Mouse (Mus musculus) lung, postnatal 0 days (tissue): ENCODE measurements around the gene Sost. TPM values are rescaled to one million over a fixed set of nuclear protein-coding genes. Genes with fewer than 3 reads are reported as not detected.

Experiments used
- ATAC-seq: fragments of 200-750 bp; cut with Nextera tagmentation; 2 replicates; pipeline ENCODE4 v1.8.0; 2017; ENCODE audit warnings: moderate library complexity
- DNase-seq: peaks from one replicate; pipeline ENCODE4 v3.0.0-alpha.2; 2016; ENCODE audit warnings: low spot score
- H3K27ac ChIP-seq: fragments of 300-500 bp; sonication (generic); 2 replicates; pipeline ENCODE4 v1.5.1; 2014; ENCODE audit warnings: antibody characterized with exemption, mild to moderate bottlenecking, low read length, mixed read lengths
- H3K27me3 ChIP-seq: fragments of 300-500 bp; sonication (generic); replicated peaks from 2 replicates; pipeline ENCODE4 v1.6.1; 2014; ENCODE audit warnings: low read length, mixed read lengths; ENCODE audit not compliant: insufficient read depth
- H3K36me3 ChIP-seq: fragments of 300-500 bp; sonication (generic); 2 replicates; pipeline ENCODE4 v1.6.1; 2014; ENCODE audit warnings: low read length, mixed read lengths; ENCODE audit not compliant: insufficient read depth
- H3K4me1 ChIP-seq: fragments of 300-500 bp; sonication (generic); 2 replicates; pipeline ENCODE4 v1.6.1; 2014; ENCODE audit warnings: antibody characterized with exemption, low read depth, low read length, mixed read lengths; ENCODE audit not compliant: insufficient read depth
- H3K4me2 ChIP-seq: fragments of 300-500 bp; sonication (generic); replicated peaks from 2 replicates; pipeline ENCODE4 v1.6.1; 2014; ENCODE audit warnings: low read depth, mild to moderate bottlenecking, low read length, moderate library complexity, mixed read lengths
- H3K4me3 ChIP-seq: fragments of 300-500 bp; sonication (generic); 2 replicates; pipeline ENCODE4 v1.5.1; 2014; ENCODE audit warnings: low read depth, low read length
- H3K9ac ChIP-seq: fragments of 300-500 bp; sonication (generic); replicated peaks from 2 replicates; pipeline ENCODE4 v1.6.1; 2014; ENCODE audit warnings: low read depth, mild to moderate bottlenecking
- H3K9me3 ChIP-seq: fragments of 300-500 bp; sonication (generic); 2 replicates; pipeline ENCODE4 v1.6.1; 2016; ENCODE audit warnings: low read length, mixed read lengths
- CTCF ChIP-seq: IDR thresholded peaks from 2 replicates; pipeline ENCODE4 v1.5.1; 2016; ENCODE audit warnings: antibody characterized with exemption, mild to moderate bottlenecking
- EP300 ChIP-seq: IDR thresholded peaks from 2 replicates; pipeline ENCODE4 v1.6.1; 2016; ENCODE audit warnings: antibody characterized with exemption, mild to moderate bottlenecking, control low read depth
- WGBS: fragments of 180-500 bp; shearing (Covaris S2); extraction: QIAGEN DNeasy Blood & Tissue Kit; methylation state at CpG from one replicate; pipeline ENCODE4 v1.1.7; 2014; 5-methylcytosine and 5-hydroxymethylcytosine counted together
- polyA plus RNA-seq: library from polyadenylated mRNA; unstranded; fragments of >200 nt; fragmentation: Nextera tagmentation; extraction: Ambion mirVana; gene quantifications from 2 replicates; pipeline ENCODE4 v1.2.1, GENCODE M21; 2015

The Sost gene
- polyA plus RNA-seq, 1 experiment from 2014 or later, result not detected

GRCm38 (mm10) chr11:101995938-101996337 is 29.1 kb upstream of the Sost start:
- 78% methylated on average over 7 of the region's 7 CpGs for WGBS

GRCm38 (mm10) chr11:101994100-101994499 is 27.3 kb upstream of the Sost start:
- Histone ChIP-seq H3K4me2 (no peak overlapping the region), H3K9ac (no peak overlapping the region), H3K4me1 (no peaks in the 10 kb centered on the region), H3K9me3 (no peaks in the 10 kb centered on the region), H3K4me3 (no peak overlapping the region), H3K27ac (no peak overlapping the region), H3K27me3 (no peaks in the 10 kb centered on the region), H3K36me3 (no peaks in the 10 kb centered on the region)
- DNase-seq (peak; percentile 31), ATAC-seq (no peak)
- WGBS, result 48% methylated on average over 8 of the region's 8 CpGs
- no peak for TF ChIP-seq CTCF
- no peak for TF ChIP-seq EP300

More at GRCm38 (mm10) chr11:101995938-101996337, 29.1 kb upstream of the Sost start:
- no peak overlapping the region for H3K4me3 ChIP-seq
- no peaks in the 10 kb centered on the region for H3K4me1 ChIP-seq
- no peak overlapping the region for H3K4me2 ChIP-seq
- no peak overlapping the region for H3K9ac ChIP-seq
- H3K27me3 ChIP-seq, result no peaks in the 10 kb centered on the region
- no peaks in the 10 kb centered on the region for H3K9me3 ChIP-seq
- ATAC-seq, result no peak
- no peaks in the 10 kb centered on the region for H3K36me3 ChIP-seq
- no peak for TF ChIP-seq CTCF
- TF ChIP-seq EP300, result no peak
- DNase-seq, result no peak
- H3K27ac ChIP-seq, result no peak overlapping the region

- no peak for TF ChIP-seq EP300
- Histone ChIP-seq H3K9me3 (no peaks in the 10 kb centered on the region), H3K36me3 (no peaks in the 10 kb centered on the region), H3K27me3 (no peaks in the 10 kb centered on the region), H3K4me1 (no peaks in the 10 kb centered on the region), H3K4me3 (no peak overlapping the region), H3K27ac (no peak overlapping the region), H3K4me2 (no peak overlapping the region), H3K9ac (no peak overlapping the region)
- ATAC-seq (no peak), DNase-seq (no peak)
- WGBS, result 90% methylated on average over 7 of the region's 7 CpGs
These were observed 25.6 kb upstream of the Sost start for GRCm38 (mm10) chr11:101992411-101992810.

- TF ChIP-seq CTCF (no peak), EP300 (no peak)
- Histone ChIP-seq H3K4me2 (no peak overlapping the region), H3K27ac (no peak overlapping the region), H3K4me3 (no peak overlapping the region), H3K27me3 (no peaks in the 10 kb centered on the region), H3K9ac (no peak overlapping the region), H3K9me3 (no peaks in the 10 kb centered on the region), H3K4me1 (no peaks in the 10 kb centered on the region), H3K36me3 (no peaks in the 10 kb centered on the region)
- DNase-seq (no peak), ATAC-seq (no peak)
- WGBS, result 46% methylated on average over 3 of the region's 3 CpGs
These were observed 25.0 kb upstream of the Sost start for GRCm38 (mm10) chr11:101991813-101992212.

- Histone ChIP-seq H3K4me3 (no peak overlapping the region), H3K9ac (no peak overlapping the region), H3K4me1 (no peaks in the 10 kb centered on the region), H3K27ac (no peak overlapping the region), H3K36me3 (no peaks in the 10 kb centered on the region), H3K4me2 (no peak overlapping the region), H3K9me3 (no peaks in the 10 kb centered on the region), H3K27me3 (0 out of 2 replicates have a peak, but pooled peaks cover 4% of the 10 kb centered on the region)
- no peak for ATAC-seq
- TF ChIP-seq CTCF, result no peak
- TF ChIP-seq EP300, result no peak
- no peak for DNase-seq
- WGBS, result 90% methylated on average over 3 of the region's 3 CpGs
These were observed 23.4 kb upstream of the Sost start for GRCm38 (mm10) chr11:101990244-101990643.

- ATAC-seq, result no peak
- TF ChIP-seq CTCF, result no peak
- TF ChIP-seq EP300, result no peak
- 84% methylated on average over 3 of the region's 3 CpGs for WGBS
These were observed 20.1 kb upstream of the Sost start, which contains the start of gene Dusp3 for GRCm38 (mm10) chr11:101986913-101987312. Gene Dusp3 (minus strand): TSS chr11:101987013.

GRCm38 (mm10) chr11:101985990-101986389 is 19.2 kb upstream of the Sost start:
- H3K4me2 ChIP-seq, result no peak overlapping the region; the same call in 1 of the 2 replicates
- no peak overlapping the region for H3K4me3 ChIP-seq
- H3K36me3 ChIP-seq, result peaks cover 2% of the 10 kb centered on the region; the same call in 1 of the 2 replicates
- TF ChIP-seq CTCF (peak; percentile 94), EP300 (no peak)
- no peaks in the 10 kb centered on the region for H3K9me3 ChIP-seq
- no peaks in the 10 kb centered on the region for H3K4me1 ChIP-seq
- ATAC-seq (no peak), DNase-seq (peak; percentile 88)
- H3K27ac ChIP-seq, result no peak overlapping the region
- 1% methylated on average over 10 of the region's 10 CpGs for WGBS
- H3K9ac ChIP-seq, result no peak overlapping the region
- 0 out of 2 replicates have a peak, but pooled peaks cover 4% of the 10 kb centered on the region for H3K27me3 ChIP-seq

More at GRCm38 (mm10) chr11:101986913-101987312, 20.1 kb upstream of the Sost start, which contains the start of gene Dusp3:
- H3K27ac ChIP-seq, result no peak within 1 kb of the TSS
- no peaks in the 10 kb centered on the region for H3K36me3 ChIP-seq
- H3K4me1 ChIP-seq, result no peaks in the 10 kb centered on the region
- H3K9me3 ChIP-seq, result no peaks in the 10 kb centered on the region
- H3K27me3 ChIP-seq, result 0 out of 2 replicates have a peak, but pooled peaks cover 4% of the 10 kb centered on the region
- DNase-seq, result no peak
- no peak within 1 kb of the TSS for H3K9ac ChIP-seq
- no peak within 1 kb of the TSS; the same call in 1 of the 2 replicates for H3K4me2 ChIP-seq
- no peak within 1 kb of the TSS for H3K4me3 ChIP-seq
